Mouse (Mus musculus) lung, adult 2 months (tissue): ENCODE results near the gene Secisbp2l. TPM values are rescaled to one million over a fixed set of nuclear protein-coding genes. Genes with fewer than 3 reads are reported as not detected.

Source experiments
- DNase-seq: peaks from one replicate; pipeline ENCODE4 v3.0.0; 2022
- H3K4me1 ChIP-seq: fragments of 200-500 bp; 2 replicates; pipeline ENCODE4 v1.6.1; 2011; ENCODE audit warnings: low read length; ENCODE audit not compliant: control insufficient read depth, insufficient read depth
- H3K4me3 ChIP-seq: fragments of 200-500 bp; replicated peaks from 2 replicates; pipeline ENCODE3; 2011; ENCODE audit warnings: low read depth, mild to moderate bottlenecking, control low read depth, low read length; ENCODE audit errors: extremely low read depth
- CTCF ChIP-seq: fragments of 200-500 bp; IDR thresholded peaks from 2 replicates; pipeline ENCODE4 v1.5.1; 2011; ENCODE audit warnings: mild to moderate bottlenecking, low read length, control low read depth; ENCODE audit not compliant: insufficient read depth
- POLR2A ChIP-seq: fragments of 200-500 bp; IDR thresholded peaks from 2 replicates; pipeline ENCODE4 v1.6.1; 2011; ENCODE audit warnings: low read depth, mild to moderate bottlenecking, control low read depth, low read length, borderline replicate concordance; ENCODE audit errors: extremely low read depth
- WGBS: fragments of 180-500 bp; shearing (Covaris S2); methylation state at CpG from one replicate; pipeline ENCODE4 v1.1.7; 2018; 5-methylcytosine and 5-hydroxymethylcytosine counted together
- polyA plus RNA-seq: library from polyadenylated mRNA; depleted of rRNA; stranded (reverse); fragments of >200 nt; gene quantifications from 2 replicates; pipeline ENCODE4 v1.2.3, GENCODE M21; 2012; rRNA removed

Secisbp2l gene
- polyA plus RNA-seq, 1 experiment: 29.1 TPM

GRCm38 (mm10) chr2:125723086-125723407 lies 59.6 kb downstream of the Secisbp2l start:
- 23% methylated on average over 18 of the region's 18 CpGs for WGBS
- DNase-seq: no peak
- H3K4me1 ChIP-seq: peaks cover 5% of the 10 kb centered on the region
- no peak for TF ChIP-seq POLR2A
- TF ChIP-seq CTCF: no peak
- peak overlapping the region; percentile 29 for H3K4me3 ChIP-seq

- TF ChIP-seq POLR2A (no peak), CTCF (no peak)
- 75% methylated on average over 8 of the region's 8 CpGs for WGBS
- DNase-seq: no peak
- Histone ChIP-seq H3K4me3 (no peak overlapping the region), H3K4me1 (no peaks in the 10 kb centered on the region)
These were observed 66.1 kb downstream of the Secisbp2l start for GRCm38 (mm10) chr2:125716599-125716998.

- H3K4me3 ChIP-seq: no peak overlapping the region
- TF ChIP-seq POLR2A (no peak), CTCF (no peak)
- WGBS: 28% methylated on average over 5 of the region's 5 CpGs
- DNase-seq: no peak
- H3K4me1 ChIP-seq: peaks cover 4% of the 10 kb centered on the region; the same call in 1 of the 2 replicates
These were observed 76.2 kb downstream of the Secisbp2l start for GRCm38 (mm10) chr2:125706510-125706921.

DNA sequence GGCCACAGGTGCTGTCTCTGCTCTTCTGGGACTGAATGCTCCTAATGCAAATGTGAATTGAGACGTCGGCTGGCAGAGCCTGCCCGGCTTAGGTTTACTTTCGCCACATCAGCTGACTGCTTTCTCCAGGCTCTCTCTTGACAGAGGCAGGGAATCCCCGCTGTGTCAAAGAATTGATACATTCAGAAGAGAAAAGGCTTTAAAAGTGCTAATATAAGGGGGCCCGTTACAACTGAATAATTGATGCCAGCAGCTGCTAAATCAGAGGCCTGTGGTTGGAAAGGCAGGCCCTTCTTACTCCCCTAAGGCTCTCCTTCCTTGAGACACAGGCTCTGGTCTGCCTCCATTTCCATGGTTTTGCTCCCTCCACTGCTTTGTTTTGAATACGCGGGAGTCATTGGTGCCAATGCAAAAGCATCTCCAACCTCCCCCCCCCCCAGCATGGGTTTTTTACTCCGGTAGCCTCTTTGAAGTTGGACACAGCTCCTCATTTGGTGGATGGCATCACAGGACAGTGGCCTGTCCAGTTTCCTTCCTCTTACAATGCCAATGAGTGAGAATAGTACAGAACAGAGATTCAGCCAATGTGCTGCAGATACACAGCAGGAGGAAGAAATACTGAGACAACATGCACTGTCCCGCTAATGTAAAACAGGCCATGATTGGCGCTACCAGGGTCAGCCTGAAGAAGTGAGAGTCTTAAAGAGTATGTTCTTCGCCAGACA lies 77.6 kb downstream of the Secisbp2l start:
- TF ChIP-seq CTCF: no peak
- 80% methylated on average over 12 of the region's 12 CpGs for WGBS
- H3K4me1 ChIP-seq: peaks cover 4% of the 10 kb centered on the region; the same call in 1 of the 2 replicates

DNA sequence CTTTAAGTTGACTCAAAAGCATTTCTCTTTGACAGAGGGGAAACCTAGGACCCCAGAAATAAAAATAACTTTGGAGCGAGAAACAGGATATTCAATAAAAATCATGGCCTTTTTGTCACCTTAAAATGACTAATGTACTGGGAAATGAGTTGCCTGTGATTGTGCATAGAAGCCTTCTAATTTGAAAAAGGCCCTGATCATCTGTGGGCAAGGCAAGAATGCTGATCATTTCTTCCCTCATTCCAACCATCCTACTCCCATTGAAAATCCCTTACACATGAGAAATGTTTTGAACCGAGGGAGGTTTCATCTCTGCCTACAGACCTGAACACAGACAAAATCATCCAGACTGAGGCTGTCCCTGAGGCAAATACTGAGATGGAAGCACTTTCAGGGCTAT lies 79.8 kb downstream of the Secisbp2l start:
- H3K4me1 ChIP-seq: peaks cover 4% of the 10 kb centered on the region; the same call in 1 of the 2 replicates
- WGBS: 84% methylated on average over 2 of the region's 2 CpGs
- no peak for TF ChIP-seq POLR2A
- TF ChIP-seq CTCF: no peak
- DNase-seq: no peak
- no peak overlapping the region for H3K4me3 ChIP-seq

More for the DNA sequence above, 77.6 kb downstream of the Secisbp2l start:
- no peak for DNase-seq
- H3K4me3 ChIP-seq: no peak overlapping the region

DNA sequence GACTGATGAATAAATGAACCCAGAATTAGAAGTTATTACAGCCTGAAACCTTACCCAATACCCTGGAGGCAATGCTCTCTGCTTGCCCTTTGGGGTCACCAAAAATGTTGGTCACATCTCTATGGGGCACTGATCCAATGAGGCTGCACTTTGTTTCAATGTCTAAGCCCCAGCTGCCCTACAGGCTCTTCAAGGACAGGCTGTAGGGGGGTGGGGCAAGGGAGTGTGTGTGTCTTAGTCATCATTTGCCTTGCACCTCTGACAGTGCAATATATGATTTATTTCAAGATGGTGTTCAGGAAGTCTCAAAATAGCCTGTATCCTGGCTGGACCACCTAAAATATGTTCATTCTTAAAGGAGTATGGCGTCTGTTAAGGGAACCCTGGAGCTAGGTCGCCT lies 81.1 kb downstream of the Secisbp2l start:
- DNase-seq: no peak
- TF ChIP-seq CTCF (no peak), POLR2A (no peak)
- no peak overlapping the region for H3K4me3 ChIP-seq
- H3K4me1 ChIP-seq: peaks cover 3% of the 10 kb centered on the region; the same call in 1 of the 2 replicates
- WGBS: 70% methylated on average over 2 of the region's 2 CpGs

GRCm38 (mm10) chr2:125696219-125696618 lies 86.5 kb downstream of the Secisbp2l start:
- H3K4me1 ChIP-seq: 0 out of 2 replicates have a peak, but pooled peaks cover 3% of the 10 kb centered on the region
- no peak for DNase-seq
- 47% methylated on average over 2 of the region's 2 CpGs for WGBS
- TF ChIP-seq CTCF (no peak), POLR2A (no peak)
- no peak overlapping the region for H3K4me3 ChIP-seq

DNA sequence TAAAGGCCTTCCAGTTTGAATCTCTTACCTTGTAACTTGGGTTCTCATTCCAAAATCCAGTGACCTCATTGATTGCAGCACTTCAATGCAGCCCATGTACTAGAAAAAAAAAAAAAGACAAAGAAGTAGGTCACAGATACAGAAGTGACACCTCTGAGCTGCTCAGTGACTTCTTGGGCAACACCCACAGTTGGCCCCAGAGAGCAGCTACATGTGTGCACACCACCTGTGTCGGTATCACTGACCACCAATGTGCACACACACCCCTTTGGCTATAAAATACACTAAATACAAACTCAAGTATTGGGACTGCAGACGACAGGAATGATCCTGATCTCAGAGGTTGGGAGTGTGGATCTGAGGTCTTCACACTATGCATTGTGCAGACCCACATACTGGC lies 87.9 kb downstream of the Secisbp2l start:
- H3K4me1 ChIP-seq: 0 out of 2 replicates have a peak, but pooled peaks cover 3% of the 10 kb centered on the region
- H3K4me3 ChIP-seq: no peak overlapping the region
- no peak for DNase-seq
- 75% methylated on average over 2 of the region's 2 CpGs for WGBS
- TF ChIP-seq POLR2A (no peak), CTCF (no peak)

- 35% methylated on average over 2 of the region's 2 CpGs for WGBS
- 0 out of 2 replicates have a peak, but pooled peaks cover 3% of the 10 kb centered on the region for H3K4me1 ChIP-seq
- DNase-seq: no peak
- TF ChIP-seq POLR2A (no peak), CTCF (no peak)
- no peak overlapping the region for H3K4me3 ChIP-seq
These were observed 90.7 kb downstream of the Secisbp2l start for GRCm38 (mm10) chr2:125692010-125692409.

Other genes starting within 250 kb of the Secisbp2l start
- 0.86 and 1.2 TPM in 2 replicates for gene Cep152, start 157.8 kb downstream of the Secisbp2l start, polyA plus RNA-seq
- 23.2 and 27.4 TPM in 2 replicates for gene Eid1, start 109.8 kb downstream of the Secisbp2l start, polyA plus RNA-seq
- 0.34 and 0.51 TPM in 2 replicates for gene Shc4, start 58.7 kb downstream of the Secisbp2l start, polyA plus RNA-seq
- 9.7 and 15.2 TPM in 2 replicates for gene Galk2, start 76.2 kb upstream of the Secisbp2l start, polyA plus RNA-seq
- gene Cops2, start 76.3 kb upstream of the Secisbp2l start, polyA plus RNA-seq: 4.2 and 9.4 TPM in 2 replicates